Mouse (Mus musculus): ENCODE measurements at regions not wholly inside any gene's neighbourhood (a gene's known extent, or its start where the extent isn't known, plus 50 kb on each side); places are given as distances from the start of the nearest gene placed in this dataset.

DNA sequence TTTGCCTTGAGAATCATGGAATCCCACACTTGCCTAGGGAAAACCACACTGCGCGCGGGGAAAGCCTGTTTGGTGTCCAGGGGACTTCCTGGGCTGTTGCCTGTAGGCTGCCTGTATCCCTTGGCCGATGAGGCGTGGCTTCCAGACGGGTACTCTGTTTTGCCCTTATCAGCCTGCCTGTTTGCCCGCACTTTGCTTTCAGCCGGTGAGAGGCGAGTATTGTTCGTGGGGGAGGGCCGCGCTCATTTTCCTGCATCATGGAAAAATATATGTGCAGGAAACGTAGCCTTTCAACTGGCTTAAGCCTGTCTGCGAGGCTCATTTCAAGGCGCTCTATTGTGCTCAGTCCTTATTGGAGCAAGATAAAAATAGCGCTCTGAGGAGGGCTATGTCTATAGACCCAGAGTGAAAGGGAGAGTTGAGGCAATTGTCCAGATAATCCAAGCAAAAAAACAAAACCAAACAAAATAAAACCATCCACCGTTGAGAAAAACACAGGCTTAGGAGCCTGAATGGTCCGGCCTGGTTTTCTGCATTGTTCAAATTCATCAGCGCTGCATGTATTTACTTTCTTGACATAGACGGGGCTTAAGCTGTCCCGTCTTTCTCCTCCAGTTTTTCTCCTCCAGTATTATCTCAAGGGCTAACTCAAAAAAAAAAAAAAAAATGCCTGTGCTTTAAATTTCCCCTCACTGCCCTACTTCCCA is 67.9 kb downstream of the Klf5 start:
- H3K79me2 ChIP-seq (ENCODE audit: control insufficient read depth, insufficient read depth, low read length, poor library complexity) = no peaks in the 10 kb centered on the region
- no peak overlapping the region for H3K27ac ChIP-seq (ENCODE audit: control insufficient read depth, low read depth, low read length)
- no peaks in the 10 kb centered on the region for H3K4me1 ChIP-seq (ENCODE audit: control insufficient read depth in 1 of 2, insufficient read depth in 2 of 2, low read length in 2 of 2)
- no peaks in the 10 kb centered on the region for H3K36me3 ChIP-seq (ENCODE audit: control insufficient read depth in 1 of 2, insufficient read depth in 2 of 2, low read length in 2 of 2)
- no peaks in the 10 kb centered on the region for H3K9me3 ChIP-seq (replicated peaks; ENCODE audit: insufficient read depth, low read length)
- DNase-seq (ENCODE audit: low read depth, low spot score) = no peak
- no peak overlapping the region for H3K4me3 ChIP-seq (ENCODE audit: control insufficient read depth in 1 of 2, insufficient read depth in 1 of 2, low read depth in 2 of 2, low read length in 2 of 2)
- H3K9ac ChIP-seq (ENCODE audit: control insufficient read depth, low read depth, low read length, poor library complexity, severe bottlenecking) = no peak overlapping the region
- no peaks in the 10 kb centered on the region for H3K27me3 ChIP-seq (ENCODE audit: control insufficient read depth in 1 of 2, insufficient read depth in 2 of 2, low read length in 2 of 2)
- TF ChIP-seq SMC3 (IDR thresholded peaks at IDR 0.05; ENCODE audit: low read depth, low read length) = no peak
- TF ChIP-seq UBTF (IDR thresholded peaks at IDR 0.05; ENCODE audit: borderline replicate concordance, insufficient read depth, low read depth, low read length) = no peak

- Histone ChIP-seq H3K79me2 (ENCODE audit: control insufficient read depth, insufficient read depth, low read length, poor library complexity) (no peaks in the 10 kb centered on the region), H3K36me3 (ENCODE audit: control insufficient read depth in 1 of 2, insufficient read depth in 2 of 2, low read length in 2 of 2) (no peaks in the 10 kb centered on the region), H3K27me3 (ENCODE audit: control insufficient read depth in 1 of 2, insufficient read depth in 2 of 2, low read length in 2 of 2) (no peaks in the 10 kb centered on the region), H3K27ac (ENCODE audit: control insufficient read depth, low read depth, low read length) (no peak overlapping the region), H3K9me3 (replicated peaks; ENCODE audit: insufficient read depth, low read length) (no peaks in the 10 kb centered on the region), H3K9ac (ENCODE audit: control insufficient read depth, low read depth, low read length, poor library complexity, severe bottlenecking) (no peak overlapping the region), H3K4me1 (ENCODE audit: control insufficient read depth in 1 of 2, insufficient read depth in 2 of 2, low read length in 2 of 2) (no peaks in the 10 kb centered on the region), H3K4me3 (ENCODE audit: control insufficient read depth in 1 of 2, insufficient read depth in 1 of 2, low read depth in 2 of 2, low read length in 2 of 2) (no peak overlapping the region)
- no peak for DNase-seq (ENCODE audit: low read depth, low spot score)
- no peak for TF ChIP-seq SMC3 (IDR thresholded peaks at IDR 0.05; ENCODE audit: low read depth, low read length)
- TF ChIP-seq CTCF (IDR thresholded peaks at IDR 0.05 in 2 of 3, conservative IDR thresholded peaks at IDR 0.05 in 1 of 3; ENCODE audit: control insufficient read depth in 1 of 3, insufficient read depth in 1 of 3, low read depth in 2 of 3, low read length in 3 of 3, poor library complexity in 1 of 3, severe bottlenecking in 1 of 3) = no peak
- TF ChIP-seq MEF2A (IDR thresholded peaks at IDR 0.05; ENCODE audit: extremely low read depth, insufficient replicate concordance, low read depth, low read length, poor library complexity, severe bottlenecking) = no peak
- TF ChIP-seq MAFK (IDR thresholded peaks at IDR 0.05; ENCODE audit: borderline replicate concordance, low read depth, low read length) = no peak
- TF ChIP-seq MYB (IDR thresholded peaks at IDR 0.05; ENCODE audit: low read depth, low read length) = no peak
- TF ChIP-seq MAX (IDR thresholded peaks at IDR 0.05; ENCODE audit: low read length) = no peak
- TF ChIP-seq CHD2 (IDR thresholded peaks at IDR 0.05; ENCODE audit: low read length) = no peak
- no peak for TF ChIP-seq UBTF (IDR thresholded peaks at IDR 0.05; ENCODE audit: borderline replicate concordance, insufficient read depth, low read depth, low read length)
Observed at GRCm38 (mm10) chr14:99366996-99367555, 68.6 kb downstream of the Klf5 start.

GRCm38 (mm10) chr14:99369366-99369765 is 70.9 kb downstream of the Klf5 start:
- Histone ChIP-seq H3K9me3 (replicated peaks; ENCODE audit: insufficient read depth, low read length) (no peaks in the 10 kb centered on the region), H3K4me3 (ENCODE audit: control insufficient read depth in 1 of 2, insufficient read depth in 1 of 2, low read depth in 2 of 2, low read length in 2 of 2) (no peak overlapping the region), H3K27me3 (ENCODE audit: control insufficient read depth in 1 of 2, insufficient read depth in 2 of 2, low read length in 2 of 2) (no peaks in the 10 kb centered on the region), H3K36me3 (ENCODE audit: control insufficient read depth in 1 of 2, insufficient read depth in 2 of 2, low read length in 2 of 2) (no peaks in the 10 kb centered on the region), H3K9ac (ENCODE audit: control insufficient read depth, low read depth, low read length, poor library complexity, severe bottlenecking) (no peak overlapping the region), H3K79me2 (ENCODE audit: control insufficient read depth, insufficient read depth, low read length, poor library complexity) (no peaks in the 10 kb centered on the region), H3K4me1 (ENCODE audit: control insufficient read depth in 1 of 2, insufficient read depth in 2 of 2, low read length in 2 of 2) (no peaks in the 10 kb centered on the region), H3K27ac (ENCODE audit: control insufficient read depth, low read depth, low read length) (no peak overlapping the region)
- no peak for DNase-seq (ENCODE audit: low read depth, low spot score)
- TF ChIP-seq EP300 (IDR thresholded peaks at IDR 0.05; ENCODE audit: low read depth in 1 of 2, low read length in 2 of 2) (no peak), NRF1 (IDR thresholded peaks at IDR 0.05; ENCODE audit: insufficient read depth, low read depth, low read length, poor library complexity, severe bottlenecking) (no peak), MXI1 (IDR thresholded peaks at IDR 0.05; ENCODE audit: low read depth, low read length) (no peak), NELFE (IDR thresholded peaks at IDR 0.05; ENCODE audit: low read depth, low read length) (no peak), POLR2AphosphoS2 (IDR thresholded peaks at IDR 0.05; ENCODE audit: low read length) (no peak), ELF1 (IDR thresholded peaks at IDR 0.05; ENCODE audit: low read depth, low read length) (no peak), KAT2A (conservative IDR thresholded peaks at IDR 0.05; ENCODE audit: low read depth, low read length) (no peak), GABPA (IDR thresholded peaks at IDR 0.05; ENCODE audit: low read depth, low read length) (no peak), MYC (IDR thresholded peaks at IDR 0.05; ENCODE audit: low read depth, low read length) (no peak), MYB (IDR thresholded peaks at IDR 0.05; ENCODE audit: low read depth, low read length) (no peak)
